Mouse (Mus musculus) NIH3T3 (cell line): ENCODE measurements around the gene Banf1.
A peak's percentile ranks its signal among the peaks of the same experiment; 100 is the strongest.
"Not testable (repeated sequence)": the region's sequence is repeated elsewhere in the genome, so short reads cannot be mapped to it uniquely, and the experiment has no call there.

Source experiments
- DNase-seq: peaks from one replicate; pipeline ENCODE4 v3.0.0-alpha.2; 2012; ENCODE audit warnings: low read depth

The Banf1 gene

GRCm38 (mm10) chr19:5367053-5367359 is at the start of gene Banf1:
Gene Banf1 (minus strand): TSS chr19:5367168.
- no peak for DNase-seq

DNA sequence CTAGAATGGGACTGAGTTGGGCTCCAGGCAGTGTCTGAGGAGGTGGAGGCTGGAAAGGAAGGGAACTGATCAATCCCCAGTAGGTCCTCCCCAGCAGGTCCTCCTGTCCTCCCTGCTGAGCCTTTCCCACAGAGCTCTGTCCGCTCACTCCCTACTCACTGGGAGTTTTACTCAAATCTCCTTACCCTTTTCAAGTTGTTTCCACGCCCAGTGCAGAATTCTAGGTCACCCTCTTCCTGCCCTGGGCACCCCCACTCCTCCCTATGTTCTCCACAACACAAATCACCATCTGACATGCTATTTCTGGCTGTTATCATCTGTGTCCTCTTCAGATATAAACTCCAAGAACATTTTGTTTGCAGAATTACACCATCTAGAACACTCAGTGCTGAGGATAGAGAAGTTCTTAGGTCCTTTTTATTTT is 47.6 kb upstream of the Banf1 start:
- no peak for DNase-seq

GRCm38 (mm10) chr19:5413840-5414239 is 46.9 kb upstream of the Banf1 start:
- no peak for DNase-seq

DNA sequence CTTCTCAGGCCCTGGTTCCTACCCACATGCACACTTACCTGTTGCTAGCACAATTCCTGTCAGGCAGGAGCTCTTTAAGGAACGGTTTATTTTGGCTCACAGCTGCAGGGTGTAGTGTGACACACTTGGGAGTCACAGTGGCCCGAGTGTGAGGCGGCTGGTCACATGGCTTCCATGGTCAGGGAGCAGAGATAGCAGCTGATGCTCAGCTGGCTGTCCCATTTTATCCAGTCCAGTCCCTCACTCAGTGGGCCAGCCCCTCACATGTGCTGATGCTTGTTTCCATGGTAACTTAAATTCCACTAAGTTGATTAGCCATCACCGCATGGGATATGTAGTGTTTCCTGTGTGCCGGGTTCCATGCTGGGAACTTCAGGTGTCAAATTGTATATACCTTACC is 45.0 kb upstream of the Banf1 start:
- no peak for DNase-seq

- DNase-seq: no peak
These were observed 43.7 kb upstream of the Banf1 start for GRCm38 (mm10) chr19:5410641-5411040.

DNA sequence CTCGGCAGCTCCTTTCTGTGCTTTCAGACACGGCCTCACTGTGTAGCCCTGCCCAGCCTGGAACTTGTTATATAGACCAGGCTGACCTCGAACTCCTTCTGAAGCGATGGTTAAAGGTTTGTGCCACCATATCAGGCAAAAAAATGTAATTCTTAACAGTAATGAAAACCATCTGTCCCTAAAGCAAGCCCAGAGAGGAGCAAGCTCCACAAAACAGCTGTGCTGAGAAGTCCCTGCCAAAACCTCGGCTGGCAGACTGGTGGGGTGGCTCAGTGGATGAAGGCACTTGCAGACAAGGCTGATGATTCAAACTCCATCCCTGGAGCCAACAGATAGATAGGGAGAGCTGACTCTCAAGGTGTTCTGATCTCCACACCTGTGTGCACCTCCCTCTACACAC is 42.1 kb upstream of the Banf1 start:
- DNase-seq: peak; percentile 91

- peak; percentile 36 for DNase-seq
These were observed 41.4 kb upstream of the Banf1 start for GRCm38 (mm10) chr19:5408057-5409001.

DNA sequence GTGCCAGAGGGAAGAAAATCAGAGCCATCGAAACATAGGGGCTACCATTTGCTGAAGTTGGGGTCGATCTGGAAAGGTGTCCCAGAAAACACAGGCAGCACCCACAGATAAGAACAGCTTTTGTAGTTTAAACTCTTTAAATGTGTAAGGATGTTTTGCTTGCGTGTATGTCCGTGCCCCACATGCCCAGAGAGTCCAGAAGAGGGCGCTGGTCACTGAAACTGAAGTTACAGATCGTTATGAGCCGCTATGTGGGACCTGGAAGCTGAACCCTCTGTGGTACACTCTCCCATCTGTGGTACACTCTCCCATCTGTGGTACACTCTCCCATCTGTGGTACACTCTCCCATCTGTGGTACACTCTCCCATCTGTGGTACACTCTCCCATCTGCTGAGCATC is 40.2 kb upstream of the Banf1 start:
- no peak for DNase-seq

DNA sequence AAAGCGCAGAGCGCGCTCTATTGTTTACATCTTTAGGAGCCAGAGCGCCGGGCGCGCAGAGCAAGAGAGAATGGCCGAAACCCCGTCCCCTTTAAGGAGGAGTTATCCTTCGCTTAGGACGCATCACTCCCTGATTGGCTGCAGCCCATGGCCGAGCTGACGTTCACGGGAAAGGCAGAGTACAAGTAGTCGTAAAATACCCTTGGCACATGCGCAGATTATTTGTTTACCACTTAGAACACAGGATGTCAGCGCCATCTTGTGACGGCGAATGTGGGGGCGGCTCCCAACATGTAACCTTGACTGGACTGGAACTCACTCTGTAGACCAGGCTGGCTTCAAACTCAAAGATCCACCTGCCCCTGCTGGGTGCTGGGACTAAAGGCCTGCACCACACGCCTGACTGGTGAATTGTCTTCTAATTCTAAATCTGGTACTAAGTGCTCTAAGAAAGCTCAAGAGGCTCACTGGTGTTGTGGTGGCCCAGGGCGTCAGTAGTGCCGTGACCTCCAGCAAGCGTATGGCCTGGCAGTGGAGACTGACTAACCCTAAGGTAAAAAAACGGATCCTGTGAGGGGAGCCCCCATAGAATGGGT is 39.7 kb upstream of the Banf1 start:
- not testable (repeated sequence) for DNase-seq

- DNase-seq: no peak
These were observed 39.0 kb upstream of the Banf1 start for GRCm38 (mm10) chr19:5405924-5406323.

- DNase-seq: no peak
These were observed 35.3 kb upstream of the Banf1 start, which contains the start of gene Tsga10ip for GRCm38 (mm10) chr19:5402293-5402692. Gene Tsga10ip (minus strand): TSS chr19:5402526.

DNA sequence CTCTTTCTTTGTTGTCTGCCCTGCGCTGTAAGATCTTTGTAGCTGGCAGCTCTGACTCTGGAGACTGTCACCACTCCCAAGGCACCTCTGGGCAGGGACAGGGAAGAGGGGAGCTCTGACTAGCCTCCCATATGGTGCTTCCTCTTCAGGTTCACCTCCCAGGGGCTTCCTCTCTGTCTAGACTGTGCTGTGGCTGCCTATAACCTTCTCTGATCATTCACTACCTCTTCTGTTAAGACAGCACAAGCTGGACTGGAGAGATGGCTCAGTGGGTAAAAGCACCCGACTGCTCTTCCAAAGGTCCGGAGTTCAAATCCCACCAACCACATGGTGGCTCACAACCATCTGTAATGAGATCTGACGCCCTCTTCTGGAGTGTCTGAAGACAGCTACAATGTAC is 34.1 kb upstream of the Banf1 start:
- not testable (repeated sequence) for DNase-seq

DNA sequence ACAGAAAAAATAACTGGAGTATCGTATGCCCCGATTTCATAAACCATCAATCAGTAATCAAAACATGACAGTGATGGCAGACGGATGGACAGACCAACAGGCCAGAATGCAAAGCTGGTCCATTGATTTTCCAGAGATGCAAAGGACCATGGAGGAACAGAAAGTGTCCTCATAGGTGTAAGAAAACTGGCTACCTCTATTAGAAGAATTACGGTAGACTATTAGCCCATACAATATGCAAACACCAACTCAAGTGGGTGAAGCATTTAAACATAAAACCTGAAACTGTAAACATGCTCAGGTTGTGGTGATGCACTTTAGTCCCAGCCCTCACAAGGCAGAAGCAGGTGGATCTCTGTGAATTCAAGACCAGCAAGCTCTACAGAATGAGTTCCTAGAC is 28.4 kb upstream of the Banf1 start:
- no peak for DNase-seq

DNA sequence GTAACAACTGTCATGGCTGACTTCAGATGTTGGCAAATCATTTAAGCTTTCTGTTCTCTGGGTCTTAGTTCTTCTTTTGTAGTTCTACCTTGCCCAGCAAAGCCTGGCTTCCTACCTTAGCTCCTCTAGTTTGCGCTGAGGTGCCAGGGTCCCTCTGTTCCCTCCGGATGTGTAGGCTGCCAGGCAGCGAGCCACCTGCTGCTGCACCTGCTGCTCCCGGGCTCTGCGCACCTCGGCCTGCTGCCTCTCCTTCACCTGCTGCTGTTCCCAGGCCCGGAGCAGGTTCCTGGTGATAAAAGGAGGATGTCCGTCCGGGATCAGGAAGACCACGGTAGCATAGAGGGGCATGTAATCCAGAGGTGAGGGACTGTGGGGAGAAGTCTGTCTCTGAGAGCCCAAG is 27.2 kb upstream of the Banf1 start:
- no peak for DNase-seq

DNA sequence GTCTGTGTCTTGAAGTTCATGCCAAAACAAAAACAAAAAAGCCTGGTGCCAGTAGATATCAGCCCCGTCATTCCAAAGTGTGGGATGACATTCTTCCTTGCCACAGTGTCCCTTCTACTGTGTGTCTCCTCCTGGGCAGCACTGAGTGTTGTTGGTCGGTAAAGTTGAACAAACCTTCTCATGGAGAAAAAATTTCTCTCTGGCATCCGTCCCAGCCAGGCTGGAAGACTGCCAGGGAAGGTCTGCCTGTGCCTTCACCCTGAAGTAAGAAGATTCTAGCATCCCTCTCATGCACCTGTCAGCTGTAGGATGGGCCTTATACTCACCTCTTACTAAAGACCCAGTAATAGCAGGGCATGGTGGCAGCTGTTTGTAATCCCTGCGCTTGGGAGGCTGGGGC is 25.9 kb upstream of the Banf1 start:
- peak; percentile 90 for DNase-seq

- DNase-seq: no peak
These were observed 23.4 kb upstream of the Banf1 start for GRCm38 (mm10) chr19:5390416-5390815.

DNA sequence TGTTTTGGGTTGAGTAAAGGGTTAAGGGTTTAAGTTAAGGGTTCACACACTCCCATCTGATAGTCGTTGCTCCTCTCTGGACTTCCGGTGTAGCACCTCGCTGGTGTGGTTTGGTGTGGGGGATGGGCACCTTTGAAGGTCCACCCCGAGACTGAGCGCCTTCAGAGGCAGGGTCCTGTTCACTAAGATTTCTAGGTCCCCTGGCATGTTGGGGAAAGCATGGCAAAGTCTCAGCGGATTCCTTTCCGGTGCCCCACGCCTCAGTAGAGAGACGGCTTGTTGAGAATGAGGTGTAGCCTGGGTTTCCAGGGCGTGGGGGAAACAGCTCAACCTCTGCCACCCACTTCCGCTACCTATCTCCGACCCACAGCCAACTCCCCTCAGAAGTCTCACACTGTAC is 22.7 kb upstream of the Banf1 start:
- peak; percentile 20 for DNase-seq

- peak; percentile 98 for DNase-seq
These were observed 21.7 kb upstream of the Banf1 start, which contains the start of gene Sart1 for GRCm38 (mm10) chr19:5388588-5389242. Gene Sart1 (minus strand): TSS chr19:5388703.

DNA sequence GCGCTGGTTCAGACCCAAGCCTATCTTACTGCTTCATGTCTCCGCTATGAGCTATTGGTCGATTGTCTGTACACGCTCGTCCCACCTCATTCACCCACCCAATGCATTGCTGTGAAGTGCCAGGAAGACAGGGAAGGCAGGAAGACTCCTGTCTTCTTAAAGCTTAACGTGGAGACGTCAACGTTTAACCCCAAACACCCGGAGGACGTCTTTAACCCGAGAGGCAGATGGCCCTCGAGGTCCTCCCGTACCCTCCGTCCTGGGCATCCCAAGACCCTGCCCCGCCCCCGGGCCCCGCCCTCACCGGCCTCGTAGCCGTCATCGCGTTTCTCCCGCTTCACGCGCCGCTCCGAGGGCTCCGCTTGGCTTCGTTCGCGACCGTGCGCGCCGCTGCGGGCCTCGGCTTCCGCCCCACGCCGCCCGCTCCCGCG is 21.1 kb upstream of the Banf1 start:
- DNase-seq: peak; percentile 62

DNA sequence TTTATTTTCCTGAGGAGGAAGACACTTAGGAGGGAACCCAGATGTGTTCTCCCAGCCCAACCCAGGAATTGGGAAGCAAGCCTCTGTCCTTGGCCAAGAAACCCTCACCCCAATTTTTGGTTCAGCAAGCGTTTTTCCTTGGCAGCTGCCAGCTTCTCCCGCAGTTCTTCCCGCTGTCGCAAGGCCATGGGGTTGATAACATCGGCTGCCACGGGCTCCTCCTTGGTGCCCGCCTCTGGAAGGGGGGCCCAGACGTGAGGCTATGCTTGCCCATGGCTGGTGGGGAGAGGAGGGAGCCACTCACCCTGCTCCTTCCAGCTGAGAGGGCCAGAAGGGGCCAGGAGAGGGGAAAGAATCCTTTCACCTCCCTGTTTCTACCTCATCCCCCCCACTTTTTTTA is 17.7 kb upstream of the Banf1 start:
- no peak for DNase-seq

DNA sequence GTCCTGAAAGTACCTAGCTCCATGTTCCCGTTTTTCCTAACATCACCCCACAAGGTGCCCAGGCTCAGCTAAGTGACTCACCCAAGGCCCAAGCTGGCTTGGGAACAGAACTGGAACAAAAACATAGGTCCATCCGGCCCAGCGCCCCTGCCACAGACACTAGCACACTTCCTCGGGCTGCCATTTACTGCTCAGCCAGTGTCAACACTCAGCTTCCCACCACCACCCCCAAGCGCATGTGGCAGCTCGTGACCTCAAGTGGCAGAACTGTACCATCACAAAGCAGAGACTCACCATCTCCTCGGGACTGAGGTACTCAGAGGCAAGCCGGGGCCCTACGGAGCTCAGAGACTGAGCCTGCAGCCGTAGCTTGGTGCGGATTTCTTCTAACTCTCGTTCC is 16.4 kb upstream of the Banf1 start:
- no peak for DNase-seq

DNA sequence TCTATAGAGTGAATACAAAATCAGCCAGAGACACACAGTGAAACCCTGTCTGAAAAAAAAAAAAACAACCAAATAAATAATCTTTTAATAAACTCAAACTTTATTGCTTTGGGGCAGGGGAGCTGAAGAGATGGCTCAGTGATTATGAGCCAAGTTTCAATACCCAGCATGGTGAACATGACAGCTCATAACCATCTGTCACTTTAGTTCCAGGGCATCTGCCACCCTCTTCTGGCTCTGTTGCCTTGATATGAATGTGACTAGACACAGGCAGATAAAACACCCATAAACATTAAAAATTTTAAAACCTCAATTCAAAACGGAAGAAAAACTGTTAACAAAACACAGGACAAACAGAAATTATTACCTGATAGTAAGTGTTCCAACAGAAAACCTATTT is 10.5 kb upstream of the Banf1 start:
- no peak for DNase-seq

DNA sequence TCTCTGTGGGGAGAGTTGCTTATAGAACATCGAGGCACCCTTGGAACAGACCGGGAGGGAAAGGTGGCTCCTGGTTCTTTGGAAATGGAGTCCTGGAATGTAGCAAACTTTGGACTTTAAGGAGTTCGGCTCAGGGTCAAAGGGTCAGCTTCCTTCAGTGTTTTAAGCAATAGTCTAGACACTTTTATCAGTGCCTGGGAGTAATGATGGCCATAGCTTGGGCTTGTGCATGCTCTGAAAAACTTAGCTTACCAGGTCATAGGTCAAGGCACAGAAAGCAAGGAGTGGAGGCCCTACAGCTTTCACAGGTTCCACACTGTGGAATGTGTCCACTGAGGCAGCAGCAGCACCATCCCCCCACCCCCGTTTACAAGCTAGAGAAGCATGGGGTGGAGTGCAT is 7.8 kb upstream of the Banf1 start:
- DNase-seq: no peak
